Mouse (Mus musculus): ENCODE results near the gene Ttll2. TPM values are rescaled to one million over a fixed set of nuclear protein-coding genes. Genes with fewer than 3 reads are reported as not detected.
"Not testable (repeated sequence)": the region's sequence is repeated elsewhere in the genome, so short reads cannot be mapped to it uniquely, and the experiment has no call there.

Gene Ttll2
- total and polyA plus RNA-seq, 2 experiments from 2014 or later, result not detected

DNA sequence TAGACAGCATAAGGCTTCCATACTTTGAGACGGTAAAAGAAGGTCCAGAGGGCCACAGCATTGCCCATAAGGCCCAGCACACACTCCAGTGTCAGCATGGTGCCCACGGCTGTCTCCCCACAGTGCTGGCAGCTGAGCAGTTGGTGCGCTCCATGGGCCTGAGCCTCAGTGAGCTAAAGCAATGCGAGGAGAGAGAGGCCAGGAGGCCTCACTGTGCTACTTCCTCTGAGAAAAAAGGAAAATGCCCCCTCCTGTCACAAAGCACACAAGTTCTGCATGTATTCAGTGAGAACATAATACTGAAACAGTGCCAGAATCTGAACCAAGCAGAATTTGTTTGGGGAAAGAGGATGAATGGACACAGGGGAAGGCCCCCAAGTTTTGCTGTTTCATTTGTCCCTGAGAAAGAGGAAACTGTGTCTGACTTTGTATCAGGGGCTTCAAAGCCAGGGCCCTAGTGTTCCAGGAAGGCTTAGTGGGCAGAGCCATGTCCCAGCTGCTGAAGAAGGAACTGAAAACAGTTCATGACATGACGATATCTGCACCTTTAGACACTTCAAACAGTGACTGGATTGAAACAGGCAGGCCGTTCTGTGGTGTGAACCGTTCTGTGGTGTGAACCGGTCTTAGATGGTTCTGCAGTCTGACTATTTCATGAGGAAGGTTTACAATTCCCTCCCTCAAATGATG is 36.7 kb downstream of the Ttll2 start:
- ATAC-seq, result peak; percentile 45

GRCm38 (mm10) chr17:7306278-7307196 is 46.0 kb downstream of the Ttll2 start:
- H3K4me2 ChIP-seq (ENCODE audit: low read depth); H3K36me3 ChIP-seq (ENCODE audit: insufficient read depth); H3K4me1 ChIP-seq (ENCODE audit: insufficient read depth); H3K9me3 ChIP-seq (ENCODE audit: low read length); H3K9ac ChIP-seq; H3K27ac ChIP-seq (ENCODE audit: low read depth, low read length); H3K27me3 ChIP-seq (ENCODE audit: insufficient read depth, low read length); H3K4me3 ChIP-seq (ENCODE audit: low read depth, low read length): not testable (repeated sequence)
- TF ChIP-seq CTCF (IDR thresholded peaks at IDR 0.05; ENCODE audit: low read depth), result peak; percentile 69
- DNase-seq, result peak; percentile 24
- peak; percentile 96 for ATAC-seq
- 63% methylated on average over 8 of the region's 8 CpGs for WGBS

More for the DNA sequence above, 36.7 kb downstream of the Ttll2 start:
- H3K9me3 ChIP-seq (ENCODE audit: low read length); H3K27me3 ChIP-seq (ENCODE audit: insufficient read depth, low read length); DNase-seq; H3K4me2 ChIP-seq (ENCODE audit: low read depth); H3K4me3 ChIP-seq (ENCODE audit: low read depth, low read length); H3K27ac ChIP-seq (ENCODE audit: low read depth, low read length); H3K9ac ChIP-seq; H3K36me3 ChIP-seq (ENCODE audit: insufficient read depth); H3K4me1 ChIP-seq (ENCODE audit: insufficient read depth): not testable (repeated sequence)
- WGBS, result 64% methylated on average over 6 of the region's 8 CpGs

Other genes starting within 250 kb of the Ttll2 start
- 28.2 and 40.7 TPM in 2 replicates for gene Rps6ka2, start 182.6 kb downstream of the Ttll2 start, total RNA-seq (2014; rRNA removed)
- 12.0 and 16.8 TPM in 2 replicates for gene Rps6ka2, start 182.6 kb downstream of the Ttll2 start, polyA plus RNA-seq (2015; fragmentation: Nextera tagmentation; extraction: Ambion mirVana)
- not detected in 2 replicates for gene Tcp10a, start 28.1 kb downstream of the Ttll2 start, total RNA-seq (2014; rRNA removed)
- not detected in 2 replicates for gene Tcp10a, start 28.1 kb downstream of the Ttll2 start, polyA plus RNA-seq (2015; fragmentation: Nextera tagmentation; extraction: Ambion mirVana)
- 0.23 TPM in 1 of 2 replicates, not detected in the other for gene Gm49630, start 19.3 kb upstream of the Ttll2 start, total RNA-seq (2014; rRNA removed)
- not detected in 2 replicates for gene Gm49630, start 19.3 kb upstream of the Ttll2 start, polyA plus RNA-seq (2015; fragmentation: Nextera tagmentation; extraction: Ambion mirVana)
- gene Unc93a2, start 32.8 kb upstream of the Ttll2 start, total RNA-seq (2014; rRNA removed), result not detected in 2 replicates
- not detected in 2 replicates for gene Unc93a2, start 32.8 kb upstream of the Ttll2 start, polyA plus RNA-seq (2015; fragmentation: Nextera tagmentation; extraction: Ambion mirVana)

Data from forebrain, postnatal 0 days (tissue).